Mouse (Mus musculus): ENCODE data around the gene Gm5538.

GRCm38 (mm10) chr3:59702614-59703110 lies 26.9 kb upstream of the Gm5538 start:
- TF ChIP-seq EP300 (IDR thresholded peaks at IDR 0.05; ENCODE audit: low read depth) (no peak), CTCF (IDR thresholded peaks at IDR 0.05; ENCODE audit: low read depth) (no peak)

Data from liver, embryonic 14.5 days (tissue).